Mouse (Mus musculus): ENCODE data around the gene Kdm4b.

The Kdm4b gene

GRCm38 (mm10) chr17:56325450-56326152, at the start of gene Kdm4b:
Gene Kdm4b (plus strand): TSS chr17:56326062.
- no peaks in the 10 kb centered on the region for H3K36me3 ChIP-seq (ENCODE audit: control insufficient read depth, insufficient read depth, low read length, poor library complexity, severe bottlenecking)
- H3K27me3 ChIP-seq (ENCODE audit: control insufficient read depth, insufficient read depth, low read length, poor library complexity, severe bottlenecking): no peaks in the 10 kb centered on the region
- DNase-seq (ENCODE audit: low read depth, low spot score): peak; percentile 99

DNA sequence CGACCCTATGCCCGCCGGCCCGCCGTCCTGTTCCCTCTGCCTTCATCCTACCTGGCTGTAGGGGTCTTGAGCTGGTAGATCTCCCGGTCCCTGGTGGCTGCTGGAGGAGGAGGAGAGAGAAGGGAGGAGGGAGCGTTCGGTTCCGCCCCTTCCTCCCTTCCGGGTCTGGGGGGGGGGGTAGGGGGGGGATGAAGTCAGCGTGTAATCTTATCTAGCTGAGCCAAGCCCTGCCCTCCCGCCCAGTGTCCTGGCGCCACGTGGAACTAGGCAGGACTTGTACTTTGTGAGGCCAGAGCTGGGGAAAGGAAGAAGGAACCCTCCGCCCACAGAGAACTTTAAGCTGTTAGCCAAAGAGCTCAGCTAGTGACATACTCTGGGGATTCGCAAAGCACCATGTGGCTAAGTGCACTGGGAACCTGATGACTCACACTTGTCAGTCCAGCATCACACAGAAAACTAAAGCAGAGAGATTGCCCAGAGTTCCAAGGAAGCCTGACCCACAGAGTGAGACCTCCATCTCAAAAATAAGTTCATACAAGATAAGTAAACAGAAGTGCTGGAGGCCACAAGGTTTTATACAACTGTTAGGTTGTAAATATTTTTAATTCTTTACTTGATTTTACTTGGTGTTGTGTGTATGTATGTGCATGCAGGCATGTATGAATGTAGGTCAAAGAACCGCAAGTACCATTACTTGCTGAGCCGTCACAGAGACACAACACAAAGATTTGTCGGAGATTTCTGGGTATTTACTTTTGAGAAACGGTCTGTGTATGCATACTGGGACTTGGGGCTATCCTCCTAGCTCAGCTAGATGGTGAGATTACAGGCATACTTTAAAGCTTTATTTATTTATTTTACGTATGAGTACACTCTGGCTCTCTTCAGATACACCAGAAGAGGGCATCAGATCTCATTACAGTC, 49.0 kb upstream of the Kdm4b start, which contains the start of gene Ticam1:
Gene Ticam1 (minus strand): TSS at position 144 of the 924 bp plus-strand sequence.
- no peaks in the 10 kb centered on the region for H3K36me3 ChIP-seq (ENCODE audit: control insufficient read depth, insufficient read depth, low read length, poor library complexity, severe bottlenecking)
- H3K27me3 ChIP-seq (ENCODE audit: control insufficient read depth, insufficient read depth, low read length, poor library complexity, severe bottlenecking): no peaks in the 10 kb centered on the region
- peak; percentile 93 for DNase-seq (ENCODE audit: low read depth, low spot score)

DNA sequence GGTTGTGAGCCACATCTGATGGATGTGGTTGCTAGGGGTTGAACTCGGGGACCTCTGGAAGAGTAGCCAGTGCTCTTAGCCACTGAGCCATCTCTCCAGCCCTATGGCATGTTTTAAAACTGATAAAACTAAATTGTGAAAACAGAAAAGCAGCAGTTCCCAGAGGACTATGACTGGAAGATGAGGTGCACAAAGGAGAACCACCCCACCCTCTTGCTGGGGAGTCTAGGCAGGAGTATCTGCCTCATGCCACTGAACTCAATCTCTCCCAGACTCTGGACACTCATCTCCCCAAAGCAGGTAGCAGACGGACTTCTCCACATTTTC, 48.3 kb upstream of the Kdm4b start:
- Histone ChIP-seq H3K27me3 (ENCODE audit: control insufficient read depth, insufficient read depth, low read length, poor library complexity, severe bottlenecking) (no peaks in the 10 kb centered on the region), H3K36me3 (ENCODE audit: control insufficient read depth, insufficient read depth, low read length, poor library complexity, severe bottlenecking) (no peaks in the 10 kb centered on the region)
- DNase-seq (ENCODE audit: low read depth, low spot score): no peak

DNA sequence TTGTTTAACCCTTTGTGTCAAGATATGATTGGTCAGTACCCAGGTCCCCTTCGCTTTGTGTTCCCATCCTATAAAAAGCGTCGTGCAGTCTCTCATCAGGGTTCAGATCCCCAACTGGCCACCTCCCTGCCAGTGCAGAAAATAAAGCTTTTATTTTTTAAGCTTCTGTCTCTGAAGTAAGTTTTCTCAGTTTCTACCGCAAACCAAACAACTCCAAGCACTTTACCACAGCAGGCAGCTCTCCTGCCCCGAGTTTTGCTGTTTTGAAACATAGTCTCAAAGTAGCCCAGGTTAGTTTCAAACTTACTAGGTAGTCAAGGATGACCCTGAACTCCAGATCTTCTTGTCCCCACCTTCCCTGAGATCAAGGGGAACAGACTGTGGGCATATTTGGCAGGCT, 47.5 kb upstream of the Kdm4b start:
- H3K27me3 ChIP-seq (ENCODE audit: control insufficient read depth, insufficient read depth, low read length, poor library complexity, severe bottlenecking): no peaks in the 10 kb centered on the region
- no peak for DNase-seq (ENCODE audit: low read depth, low spot score)
- H3K36me3 ChIP-seq (ENCODE audit: control insufficient read depth, insufficient read depth, low read length, poor library complexity, severe bottlenecking): no peaks in the 10 kb centered on the region

DNA sequence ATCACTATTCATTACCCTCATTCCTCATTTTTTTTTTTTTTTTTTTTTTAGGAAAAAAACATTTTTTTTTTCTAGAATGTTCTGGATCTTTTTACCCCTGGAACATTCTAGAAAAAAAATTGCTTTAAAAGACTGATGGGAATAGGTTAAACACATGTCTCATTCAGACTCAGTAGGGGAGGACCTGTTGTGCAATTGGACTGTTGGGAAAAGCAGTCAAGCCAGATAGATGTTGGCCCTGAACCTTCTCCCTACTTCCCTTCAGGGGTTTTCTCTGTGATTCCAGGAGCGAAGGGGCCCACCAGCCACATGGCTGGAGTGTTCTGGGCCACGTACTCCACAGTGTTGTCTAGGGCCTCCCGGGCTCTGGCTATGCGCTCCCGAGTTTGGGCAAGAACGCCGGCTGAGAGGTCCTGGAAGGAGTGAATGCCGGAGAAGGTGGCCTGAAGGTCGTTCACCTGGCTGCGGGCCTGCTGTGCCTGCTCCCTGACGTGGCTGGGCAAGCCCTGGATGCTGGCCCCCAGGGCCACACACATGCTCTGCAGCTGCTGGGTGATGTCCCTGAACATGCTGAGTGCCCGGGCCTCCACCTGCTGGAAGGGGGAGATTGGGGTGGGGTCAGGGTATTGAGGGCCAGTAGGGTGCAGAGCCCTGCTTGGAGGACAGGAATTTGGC, 46.2 kb upstream of the Kdm4b start:
- DNase-seq (ENCODE audit: low read depth, low spot score): no peak
- H3K36me3 ChIP-seq (ENCODE audit: control insufficient read depth, insufficient read depth, low read length, poor library complexity, severe bottlenecking): no peaks in the 10 kb centered on the region
- no peaks in the 10 kb centered on the region for H3K27me3 ChIP-seq (ENCODE audit: control insufficient read depth, insufficient read depth, low read length, poor library complexity, severe bottlenecking)

DNA sequence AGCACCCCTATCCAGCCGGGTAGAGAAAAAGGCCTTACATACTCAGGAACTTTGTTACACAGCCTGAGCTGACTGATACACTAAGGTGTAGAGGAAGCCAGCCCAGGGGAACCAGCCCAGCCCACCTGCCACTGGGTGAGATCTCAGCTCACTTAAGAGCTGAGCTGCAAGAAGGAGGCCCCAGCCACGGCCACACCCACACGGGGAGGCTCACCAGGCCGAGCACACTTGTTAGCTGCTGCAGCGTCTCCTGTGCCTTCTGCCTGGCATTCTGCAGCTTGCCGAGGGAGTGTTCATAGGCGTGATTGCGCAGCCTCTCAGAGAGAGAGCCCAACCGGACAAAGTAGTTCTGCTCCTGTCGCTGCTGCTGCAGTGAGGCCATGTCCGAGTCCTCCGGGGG, 44.7 kb upstream of the Kdm4b start:
- no peaks in the 10 kb centered on the region for H3K27me3 ChIP-seq (ENCODE audit: control insufficient read depth, insufficient read depth, low read length, poor library complexity, severe bottlenecking)
- H3K36me3 ChIP-seq (ENCODE audit: control insufficient read depth, insufficient read depth, low read length, poor library complexity, severe bottlenecking): peaks cover 2% of the 10 kb centered on the region; the same call in 1 of the 2 replicates
- no peak for DNase-seq (ENCODE audit: low read depth, low spot score)

DNA sequence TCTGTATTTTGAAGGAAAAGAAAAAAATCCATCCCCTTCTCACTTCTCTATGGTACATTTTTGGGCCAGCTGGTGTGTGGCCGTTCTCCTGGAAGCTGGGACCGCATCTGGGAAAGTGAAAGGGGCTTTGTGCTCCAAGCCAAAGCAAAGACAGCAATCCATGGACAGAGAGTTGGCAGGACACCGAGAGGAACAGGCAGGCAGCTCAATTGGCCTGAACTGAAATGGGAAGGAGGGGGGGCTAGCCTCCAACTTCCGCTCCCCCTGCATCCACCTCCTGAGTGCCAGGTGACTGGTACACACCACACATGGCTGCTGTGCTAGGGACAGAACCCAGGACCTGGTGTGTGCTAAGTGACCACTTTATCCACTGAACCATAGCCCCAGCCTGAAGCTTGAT, 43.1 kb upstream of the Kdm4b start:
- Histone ChIP-seq H3K36me3 (ENCODE audit: control insufficient read depth, insufficient read depth, low read length, poor library complexity, severe bottlenecking) (peaks cover 2% of the 10 kb centered on the region; the same call in 1 of the 2 replicates), H3K27me3 (ENCODE audit: control insufficient read depth, insufficient read depth, low read length, poor library complexity, severe bottlenecking) (no peaks in the 10 kb centered on the region)
- no peak for DNase-seq (ENCODE audit: low read depth, low spot score)

DNA sequence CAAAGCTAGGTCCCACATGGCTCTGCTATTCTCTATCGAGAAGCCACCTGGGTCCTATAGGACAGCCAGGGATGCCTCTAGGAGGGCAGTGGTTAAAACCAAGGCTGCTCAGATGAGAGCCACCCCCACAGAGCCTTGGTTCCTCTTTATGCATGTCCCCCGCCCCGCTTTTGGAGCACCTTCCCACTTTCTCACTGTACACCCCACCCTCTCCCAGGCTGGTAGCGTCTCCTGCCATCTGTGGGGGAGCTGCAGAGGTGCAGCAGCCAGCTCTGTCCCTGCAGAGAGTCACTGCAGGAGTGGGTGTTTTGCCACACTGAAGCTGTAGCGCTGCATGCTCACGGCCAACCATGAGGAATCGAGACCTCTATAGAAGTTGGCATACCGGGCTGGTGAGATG, 42.5 kb upstream of the Kdm4b start:
- DNase-seq (ENCODE audit: low read depth, low spot score): no peak
- Histone ChIP-seq H3K27me3 (ENCODE audit: control insufficient read depth, insufficient read depth, low read length, poor library complexity, severe bottlenecking) (no peaks in the 10 kb centered on the region), H3K36me3 (ENCODE audit: control insufficient read depth, insufficient read depth, low read length, poor library complexity, severe bottlenecking) (peaks cover 2% of the 10 kb centered on the region; the same call in 1 of the 2 replicates)

DNA sequence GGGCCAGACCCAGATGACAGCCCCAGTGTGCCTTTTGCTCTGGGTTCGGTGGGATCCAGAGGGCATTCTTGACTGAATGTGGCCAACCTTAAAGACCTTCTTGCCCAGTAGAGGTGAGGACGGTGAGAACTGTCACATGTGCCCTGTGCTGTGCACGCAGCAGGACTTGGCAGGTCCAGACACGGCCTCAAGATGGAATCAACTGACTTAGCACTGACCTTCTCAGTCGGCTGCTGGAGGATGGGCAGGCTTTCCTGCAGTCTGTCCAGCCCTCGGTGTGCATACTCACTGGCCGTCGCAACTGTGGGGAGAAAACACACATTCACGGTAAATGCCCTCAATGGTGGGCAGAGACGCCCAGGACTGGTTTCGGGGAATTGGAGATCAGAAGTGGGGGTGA, 39.9 kb upstream of the Kdm4b start:
- H3K27me3 ChIP-seq (ENCODE audit: control insufficient read depth, insufficient read depth, low read length, poor library complexity, severe bottlenecking): no peaks in the 10 kb centered on the region
- DNase-seq (ENCODE audit: low read depth, low spot score): no peak
- peaks cover 2% of the 10 kb centered on the region; the same call in 1 of the 2 replicates for H3K36me3 ChIP-seq (ENCODE audit: control insufficient read depth, insufficient read depth, low read length, poor library complexity, severe bottlenecking)

GRCm38 (mm10) chr17:56287830-56288229, 38.0 kb upstream of the Kdm4b start:
- Histone ChIP-seq H3K27me3 (ENCODE audit: control insufficient read depth, insufficient read depth, low read length, poor library complexity, severe bottlenecking) (no peaks in the 10 kb centered on the region), H3K36me3 (ENCODE audit: control insufficient read depth, insufficient read depth, low read length, poor library complexity, severe bottlenecking) (peaks cover 2% of the 10 kb centered on the region; the same call in 1 of the 2 replicates)
- no peak for DNase-seq (ENCODE audit: low read depth, low spot score)

DNA sequence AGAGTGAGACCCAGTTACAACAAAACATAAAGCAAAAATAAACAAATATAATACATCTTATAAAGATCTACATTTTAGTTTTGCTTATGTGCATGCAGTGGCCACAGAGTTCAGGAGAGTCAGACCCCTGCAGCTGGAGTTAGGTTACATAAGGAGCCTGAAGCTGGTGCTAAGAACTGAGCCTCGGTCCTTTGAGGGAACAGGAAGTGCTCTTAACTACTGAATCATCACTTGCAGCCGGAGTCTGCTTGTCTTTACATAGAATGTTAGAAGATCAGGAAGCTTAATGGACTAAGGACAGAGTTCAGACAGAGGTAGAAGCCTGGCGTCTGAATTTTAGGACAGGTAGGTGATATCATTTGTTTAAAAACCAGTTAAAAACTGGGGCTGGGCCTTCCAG, 37.0 kb upstream of the Kdm4b start:
- DNase-seq (ENCODE audit: low read depth, low spot score): no peak
- peaks cover 2% of the 10 kb centered on the region; the same call in 1 of the 2 replicates for H3K36me3 ChIP-seq (ENCODE audit: control insufficient read depth, insufficient read depth, low read length, poor library complexity, severe bottlenecking)
- H3K27me3 ChIP-seq (ENCODE audit: control insufficient read depth, insufficient read depth, low read length, poor library complexity, severe bottlenecking): no peaks in the 10 kb centered on the region

- Histone ChIP-seq H3K36me3 (ENCODE audit: control insufficient read depth, insufficient read depth, low read length, poor library complexity, severe bottlenecking) (peaks cover 2% of the 10 kb centered on the region; the same call in 1 of the 2 replicates), H3K27me3 (ENCODE audit: control insufficient read depth, insufficient read depth, low read length, poor library complexity, severe bottlenecking) (no peaks in the 10 kb centered on the region)
- DNase-seq (ENCODE audit: low read depth, low spot score): peak; percentile 51
Observed at GRCm38 (mm10) chr17:56289371-56290331, 36.2 kb upstream of the Kdm4b start.

GRCm38 (mm10) chr17:56290388-56291170, 35.3 kb upstream of the Kdm4b start:
- peak; percentile 90 for DNase-seq (ENCODE audit: low read depth, low spot score)
- Histone ChIP-seq H3K36me3 (ENCODE audit: control insufficient read depth, insufficient read depth, low read length, poor library complexity, severe bottlenecking) (peaks cover 1% of the 10 kb centered on the region; the same call in 1 of the 2 replicates), H3K27me3 (ENCODE audit: control insufficient read depth, insufficient read depth, low read length, poor library complexity, severe bottlenecking) (no peaks in the 10 kb centered on the region)
